Mouse (Mus musculus): ENCODE results near the gene Olfr1410.

DNA sequence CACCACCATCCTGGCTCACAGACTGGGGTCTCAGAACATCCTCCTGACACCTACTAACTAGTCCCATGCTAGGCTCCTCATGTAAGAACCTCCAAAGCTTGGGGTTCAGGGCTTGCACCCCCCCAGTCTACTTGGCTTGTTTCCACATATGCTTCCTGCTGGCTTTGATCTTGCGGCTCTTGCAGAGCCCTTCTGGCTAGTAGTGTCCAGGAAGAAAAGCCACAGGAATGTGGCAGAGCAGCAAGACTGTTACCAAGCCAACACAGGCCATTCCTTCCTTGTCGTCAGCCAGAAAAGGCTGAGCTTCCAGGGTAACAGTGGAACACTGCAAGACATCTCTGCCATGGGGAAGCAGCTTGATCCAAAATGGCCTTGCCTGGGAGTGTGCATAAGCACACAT is 49.1 kb downstream of the Olfr1410 start:
- TF ChIP-seq MAX (IDR thresholded peaks at IDR 0.05; ENCODE audit: low read length) (no peak), CHD2 (IDR thresholded peaks at IDR 0.05; ENCODE audit: low read length) (no peak), CTCF (IDR thresholded peaks at IDR 0.05 in 2 of 3, conservative IDR thresholded peaks at IDR 0.05 in 1 of 3; ENCODE audit: control insufficient read depth in 1 of 3, insufficient read depth in 1 of 3, low read depth in 2 of 3, low read length in 3 of 3, poor library complexity in 1 of 3, severe bottlenecking in 1 of 3) (no peak), GABPA (IDR thresholded peaks at IDR 0.05; ENCODE audit: low read depth, low read length) (no peak), POLR2AphosphoS2 (IDR thresholded peaks at IDR 0.05; ENCODE audit: low read length) (no peak), E2F4 (IDR thresholded peaks at IDR 0.05; ENCODE audit: borderline replicate concordance, low read depth, low read length) (no peak)
